Mouse (Mus musculus) midbrain, postnatal 0 days (tissue): Measurements from ENCODE around the gene Cmas. TPM values are rescaled to one million over a fixed set of nuclear protein-coding genes. Genes with fewer than 3 reads are reported as not detected.
A peak's percentile ranks its signal among the peaks of the same experiment; 100 is the strongest.

ENCODE experiments used
- ATAC-seq: fragments of 200-750 bp; cut with Nextera tagmentation; 2 replicates; pipeline ENCODE4 v1.8.0; 2017; ENCODE audit warnings: moderate number of reproducible peaks, mild to moderate bottlenecking, moderate TSS enrichment, moderate library complexity; ENCODE audit not compliant: low FRiP score
- DNase-seq: peaks from one replicate; pipeline ENCODE4 v3.0.0-alpha.2; 2015; ENCODE audit warnings: low spot score
- H3K27ac ChIP-seq: fragments of 300-500 bp; sonication (generic); 2 replicates; pipeline ENCODE4 v1.5.1; 2014; ENCODE audit warnings: low read depth, mild to moderate bottlenecking, low read length, mixed read lengths
- H3K27me3 ChIP-seq: fragments of 300-500 bp; sonication (generic); 2 replicates; pipeline ENCODE4 v1.6.1; 2014; ENCODE audit warnings: low read length, control low read depth, mixed read lengths; ENCODE audit not compliant: insufficient read depth
- H3K36me3 ChIP-seq: fragments of 300-500 bp; sonication (generic); 2 replicates; pipeline ENCODE4 v1.6.1; 2014; ENCODE audit warnings: low read length, control low read depth, mixed read lengths; ENCODE audit not compliant: insufficient read depth
- H3K4me1 ChIP-seq: fragments of 300-500 bp; sonication (generic); 2 replicates; pipeline ENCODE4 v1.6.1; 2014; ENCODE audit warnings: mild to moderate bottlenecking, control low read depth, antibody characterized with exemption, low read length, mixed read lengths; ENCODE audit not compliant: insufficient read depth
- H3K4me2 ChIP-seq: fragments of 300-500 bp; sonication (generic); 2 replicates; pipeline ENCODE4 v1.6.1; 2014; ENCODE audit warnings: low read depth, mild to moderate bottlenecking, low read length, mixed read lengths; ENCODE audit not compliant: poor library complexity, severe bottlenecking
- H3K4me3 ChIP-seq: fragments of 300-500 bp; sonication (generic); 2 replicates; pipeline ENCODE4 v1.5.1; 2014; ENCODE audit warnings: low read depth, mild to moderate bottlenecking, low read length, moderate library complexity
- H3K9ac ChIP-seq: fragments of 300-500 bp; sonication (generic); replicated peaks from 2 replicates; pipeline ENCODE4 v1.6.1; 2014; ENCODE audit warnings: mild to moderate bottlenecking, low read length, moderate library complexity, mixed read lengths; ENCODE audit not compliant: poor library complexity, severe bottlenecking
- H3K9me3 ChIP-seq: fragments of 300-500 bp; sonication (generic); 2 replicates; pipeline ENCODE4 v1.6.1; 2016; ENCODE audit warnings: low read length, control low read depth
- CTCF ChIP-seq: IDR thresholded peaks from 2 replicates; pipeline ENCODE4 v1.5.1; 2016; ENCODE audit warnings: antibody characterized with exemption, mild to moderate bottlenecking
- WGBS: fragments of 180-500 bp; shearing (Covaris S2); extraction: QIAGEN DNeasy Blood & Tissue Kit; methylation state at CpG from one replicate; pipeline ENCODE4 v1.1.7; 2014; 5-methylcytosine and 5-hydroxymethylcytosine counted together
- polyA plus RNA-seq: library from polyadenylated mRNA; unstranded; fragments of >200 nt; fragmentation: Nextera tagmentation; extraction: Ambion mirVana; gene quantifications from 2 replicates; pipeline ENCODE4 v1.2.1, GENCODE M21; 2015
- total RNA-seq: library from RNA; depleted of rRNA; stranded (reverse); fragments of >200 nt; gene quantifications from 2 replicates; pipeline ENCODE4 v1.2.3, GENCODE M21; 2014

Cmas gene
- total and polyA plus RNA-seq, 2 experiments from 2014 or later: 105 to 220 TPM

- WGBS: 34% methylated on average over 10 of the region's 10 CpGs
- Histone ChIP-seq H3K9ac (peak overlapping the region; percentile 78), H3K27me3 (no peaks in the 10 kb centered on the region), H3K27ac (peak overlapping the region; percentile 85), H3K9me3 (no peaks in the 10 kb centered on the region), H3K4me1 (peaks cover 9% of the 10 kb centered on the region; the same call in 1 of the 2 replicates), H3K4me2 (peak overlapping the region; percentile 68), H3K4me3 (peak overlapping the region; percentile 88), H3K36me3 (peaks cover 7% of the 10 kb centered on the region; the same call in 1 of the 2 replicates)
- no peak for TF ChIP-seq CTCF
- DNase-seq (no peak), ATAC-seq (no peak)
These were observed 964 bp downstream of the Cmas start for GRCm38 (mm10) chr6:142757334-142757965.

- peak overlapping the region; percentile 78; the same call in 1 of the 2 replicates for H3K9ac ChIP-seq
- H3K27me3 ChIP-seq: no peaks in the 10 kb centered on the region
- TF ChIP-seq CTCF: no peak
- H3K4me1 ChIP-seq: peaks cover 9% of the 10 kb centered on the region; the same call in 1 of the 2 replicates
- peaks cover 7% of the 10 kb centered on the region; the same call in 1 of the 2 replicates for H3K36me3 ChIP-seq
- no peaks in the 10 kb centered on the region for H3K9me3 ChIP-seq
- peak overlapping the region; percentile 88 for H3K4me3 ChIP-seq
- ATAC-seq: no peak
- H3K4me2 ChIP-seq: peak overlapping the region; percentile 68
- 93% methylated on average over 6 of the region's 6 CpGs for WGBS
- DNase-seq: no peak
- 0 out of 2 replicates have a peak overlapping the region, but pooled peaks have one; percentile 47 for H3K27ac ChIP-seq
These were observed 1.5 kb downstream of the Cmas start for GRCm38 (mm10) chr6:142757976-142758375.

- Histone ChIP-seq H3K27me3 (no peaks in the 10 kb centered on the region), H3K4me3 (no peak overlapping the region), H3K9me3 (no peaks in the 10 kb centered on the region), H3K4me1 (peaks cover 9% of the 10 kb centered on the region; the same call in 1 of the 2 replicates), H3K4me2 (no peak overlapping the region), H3K27ac (no peak overlapping the region), H3K9ac (no peak overlapping the region), H3K36me3 (peaks cover 7% of the 10 kb centered on the region; the same call in 1 of the 2 replicates)
- WGBS: 95% methylated on average over 6 of the region's 6 CpGs
- TF ChIP-seq CTCF: no peak
- DNase-seq: no peak
- ATAC-seq: no peak
These were observed 2.1 kb downstream of the Cmas start for GRCm38 (mm10) chr6:142758562-142758961.

GRCm38 (mm10) chr6:142759633-142760032 is 3.1 kb downstream of the Cmas start:
- Histone ChIP-seq H3K9ac (no peak overlapping the region), H3K9me3 (no peaks in the 10 kb centered on the region), H3K36me3 (peaks cover 8% of the 10 kb centered on the region; the same call in 1 of the 2 replicates), H3K4me1 (peaks cover 9% of the 10 kb centered on the region; the same call in 1 of the 2 replicates), H3K4me2 (no peak overlapping the region), H3K27ac (no peak overlapping the region), H3K4me3 (no peak overlapping the region), H3K27me3 (no peaks in the 10 kb centered on the region)
- DNase-seq (no peak), ATAC-seq (no peak)
- 100% methylated on average over 2 of the region's 2 CpGs for WGBS
- no peak for TF ChIP-seq CTCF

GRCm38 (mm10) chr6:142764933-142765332 is 8.4 kb downstream of the Cmas start:
- Histone ChIP-seq H3K27me3 (no peaks in the 10 kb centered on the region), H3K27ac (no peak overlapping the region), H3K36me3 (peaks cover 49% of the 10 kb centered on the region), H3K4me1 (no peaks in the 10 kb centered on the region), H3K9me3 (no peaks in the 10 kb centered on the region), H3K4me2 (no peak overlapping the region), H3K9ac (no peak overlapping the region), H3K4me3 (no peak overlapping the region)
- 49% methylated on average over 2 of the region's 2 CpGs for WGBS
- TF ChIP-seq CTCF: no peak
- DNase-seq: no peak
- no peak for ATAC-seq

GRCm38 (mm10) chr6:142767305-142767704 is 10.8 kb downstream of the Cmas start:
- no peaks in the 10 kb centered on the region for H3K4me1 ChIP-seq
- 94% methylated on average over 9 of the region's 9 CpGs for WGBS
- TF ChIP-seq CTCF: no peak
- H3K4me3 ChIP-seq: no peak overlapping the region
- ATAC-seq (no peak), DNase-seq (no peak)
- no peak overlapping the region for H3K27ac ChIP-seq
- no peaks in the 10 kb centered on the region for H3K9me3 ChIP-seq
- H3K36me3 ChIP-seq: peaks cover 56% of the 10 kb centered on the region
- no peak overlapping the region for H3K9ac ChIP-seq
- H3K4me2 ChIP-seq: no peak overlapping the region
- H3K27me3 ChIP-seq: no peaks in the 10 kb centered on the region
